Mouse (Mus musculus) erythroblast, embryonic 14.5 days (primary cell): ENCODE measurements around the gene March1.

Experiments
- GATA1 ChIP-seq: IDR thresholded peaks from 2 replicates; pipeline ENCODE4 v1.6.1; 2012; ENCODE audit warnings: low read length, inconsistent platforms, mixed read lengths
- TAL1 ChIP-seq: IDR thresholded peaks from 3 replicates; pipeline ENCODE4 v1.6.1; 2012; ENCODE audit warnings: low read length, inconsistent platforms, mixed read lengths

GRCm38 (mm10) chr8:66520576-66520975, 902.9 kb downstream of the March1 start:
- TF ChIP-seq GATA1 (no peak), TAL1 (no peak)
